Comparison of ENCODE assay signal across 8 mouse cellular contexts in the genomic region with DNA sequence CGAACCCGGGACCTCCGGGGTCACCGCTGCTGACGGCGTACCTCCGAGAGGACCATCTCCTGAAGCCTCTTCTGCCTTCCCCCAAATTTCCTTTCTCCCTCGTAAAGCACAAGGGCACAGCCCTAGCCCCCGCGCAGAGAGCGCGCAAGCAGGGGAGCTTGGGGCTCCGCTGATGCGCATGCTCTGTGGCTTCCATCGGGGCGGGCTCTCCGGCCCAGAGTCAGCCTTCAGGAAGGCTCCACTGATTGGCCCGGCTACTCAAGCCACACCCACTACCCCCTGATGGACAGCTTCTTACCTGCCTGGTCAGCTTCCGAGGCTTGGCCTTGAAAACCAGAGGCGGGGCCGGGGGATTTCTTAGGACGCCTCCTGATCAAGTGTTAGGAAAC. TPM values are rescaled to one million over a fixed set of nuclear protein-coding genes. Genes with fewer than 3 reads are reported as not detected.
A peak's percentile ranks its signal among the peaks of the same experiment; 100 is the strongest.
DNase-seq lines count a peak whose midpoint lies in the region; ATAC-seq lines count a peak whose summit lies in the region.

No protein-coding gene starts in this region.

- no peaks in the 10 kb centered on the region for H3K4me1 ChIP-seq in hindbrain, embryonic 14.5 days (replicated peaks; ENCODE audit: control insufficient read depth, insufficient read depth, low read length)

- peak; percentile 98 for DNase-seq in R1 (ENCODE audit: low read depth, low spot score)
- DNase-seq in cerebellum, postnatal 25 days: peak; percentile 94 to 97
- peak; percentile 77 to 79 for DNase-seq in frontal cortex, postnatal 25 days (ENCODE audit: low spot score in 2 of 2)
- peak; percentile 92 for DNase-seq in hindbrain, embryonic 14.5 days (ENCODE audit: low spot score)
- DNase-seq in layer of hippocampus, postnatal 36 days: peak; percentile 88 to 90
- peak; percentile 97 for DNase-seq in lung, postnatal 36 days
- peak; percentile 85 for DNase-seq in retina, postnatal 7 days (ENCODE audit: low read depth, low spot score)
- DNase-seq in urinary bladder, adult 2 months (ENCODE audit: low spot score): peak; percentile 89

- H3K36me3 ChIP-seq in hindbrain, embryonic 14.5 days (replicated peaks; ENCODE audit: control insufficient read depth, insufficient read depth): no peaks in the 10 kb centered on the region

- H3K9me3 ChIP-seq in hindbrain, embryonic 14.5 days (ENCODE audit: control insufficient read depth, low read length): no peaks in the 10 kb centered on the region

- H3K27me3 ChIP-seq in hindbrain, embryonic 14.5 days (ENCODE audit: control insufficient read depth, insufficient read depth, low read length): peaks cover 8% of the 10 kb centered on the region

- peak overlapping the region; percentile 73 for H3K4me3 ChIP-seq in hindbrain, embryonic 14.5 days (replicated peaks; ENCODE audit: low read length)

- H3K4me2 ChIP-seq in hindbrain, embryonic 14.5 days (replicated peaks): peak overlapping the region; percentile 89

- WGBS in hindbrain, embryonic 14.5 days: under 1% methylated on average over 22 of the region's 22 CpGs

- peak overlapping the region; percentile 80 for H3K27ac ChIP-seq in hindbrain, embryonic 14.5 days

- H3K9ac ChIP-seq in hindbrain, embryonic 14.5 days: peak overlapping the region; percentile 64

- peak; percentile 94 for ATAC-seq in hindbrain, embryonic 14.5 days (ENCODE audit: low FRiP score)

RNA-seq across cellular contexts. Expression of gene Dock9, which starts 0.8 kb away (rescaled TPM):
- polyA plus RNA-seq in hindbrain, embryonic 14.5 days (2014; fragmentation: Nextera tagmentation; extraction: Ambion mirVana): 15.4 and 16.2 TPM in 2 replicates
- 100 to 1,000 TPM; 202 to 212 TPM for total RNA-seq in layer of hippocampus, postnatal 36 days (2021)
- 48.7 and 54.2 TPM in 2 replicates for polyA plus RNA-seq in urinary bladder, adult 2 months (2012; rRNA removed)

Comparison
In these comparisons a context has a peak if more than half of its experiments do, and no peak if none do; other contexts are left out.
1. Peak in every context shown above with its lines: DNase-seq, ATAC-seq, H3K4me3 ChIP-seq and H3K27ac ChIP-seq.